Mouse (Mus musculus): Measurements from ENCODE around the gene Rnf43. TPM values are rescaled to one million over a fixed set of nuclear protein-coding genes. Genes with fewer than 3 reads are reported as not detected.
A peak's percentile ranks its signal among the peaks of the same experiment; 100 is the strongest.

Gene Rnf43
- total RNA-seq, 1 experiment from 2014 or later = 0.27 TPM

DNA sequence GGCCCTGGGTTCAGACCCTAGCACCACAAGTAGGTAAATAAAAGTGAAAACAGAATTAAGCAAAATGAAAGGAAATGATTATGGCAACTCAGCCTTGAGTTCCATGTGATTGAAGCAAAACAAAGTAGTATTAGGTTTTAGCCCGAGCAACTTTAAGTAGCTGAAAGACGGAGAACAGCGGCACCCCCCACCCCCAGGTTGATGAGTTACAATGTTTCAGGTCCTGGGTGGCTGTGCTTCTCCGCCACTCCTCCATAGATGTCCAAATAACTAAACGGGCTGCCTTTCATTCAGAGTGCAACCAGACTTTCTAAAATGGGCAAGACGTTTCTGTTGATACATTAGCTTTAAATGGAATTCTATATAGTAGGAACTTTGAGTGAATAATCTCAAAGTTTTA is 13.1 kb downstream of the Rnf43 start:
- ATAC-seq (replicated peaks; ENCODE audit: low read depth, poor library complexity, severe bottlenecking) = no peak

DNA sequence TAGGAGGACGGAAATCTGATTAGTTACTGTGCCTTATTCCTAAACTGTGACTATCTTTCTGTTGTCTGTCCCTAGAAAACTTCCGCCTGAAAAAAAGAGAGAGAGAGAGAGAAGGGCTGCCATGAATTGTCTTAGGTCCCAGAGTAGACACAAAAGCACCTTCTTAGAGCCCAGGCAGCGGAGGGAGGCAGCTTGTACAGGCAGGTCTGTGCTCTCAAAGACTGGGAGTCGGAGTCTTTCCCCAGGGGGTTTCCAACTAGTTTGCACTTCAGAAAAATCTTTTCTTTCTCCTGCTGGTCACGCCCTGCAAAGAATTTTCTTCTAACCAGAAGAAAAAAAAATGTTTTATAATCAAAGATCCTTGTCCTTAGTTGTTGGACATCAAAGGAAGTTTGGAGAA is 15.2 kb downstream of the Rnf43 start:
- ATAC-seq (replicated peaks; ENCODE audit: low read depth, poor library complexity, severe bottlenecking) = no peak

GRCm38 (mm10) chr11:87678545-87678944 is 16.0 kb downstream of the Rnf43 start:
- no peak for ATAC-seq (replicated peaks; ENCODE audit: low read depth, poor library complexity, severe bottlenecking)

DNA sequence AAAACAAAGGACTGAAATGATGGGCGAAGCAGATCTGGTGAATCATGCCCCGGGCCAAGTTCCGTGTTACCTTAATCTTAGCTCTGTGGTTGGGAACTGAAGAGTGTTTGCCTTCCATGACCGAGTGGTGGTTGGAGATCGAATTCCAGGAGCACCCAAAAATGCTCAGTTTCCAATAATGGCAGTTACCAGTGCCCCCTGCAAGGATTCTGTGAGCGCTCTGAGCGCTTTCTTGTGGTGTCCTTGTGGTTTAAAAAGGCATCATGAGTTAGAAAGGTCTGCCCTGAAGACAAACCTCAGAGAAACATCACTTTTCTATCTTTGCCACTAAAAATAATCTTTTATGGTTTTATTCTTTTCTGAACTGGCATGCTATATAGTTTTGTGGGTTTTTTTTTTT is 16.5 kb downstream of the Rnf43 start:
- ATAC-seq (replicated peaks; ENCODE audit: low read depth, poor library complexity, severe bottlenecking) = 0 out of 2 replicates have a peak, but pooled peaks have one; percentile 45

GRCm38 (mm10) chr11:87680786-87681185 is 18.3 kb downstream of the Rnf43 start:
- ATAC-seq (replicated peaks; ENCODE audit: low read depth, poor library complexity, severe bottlenecking) = no peak

DNA sequence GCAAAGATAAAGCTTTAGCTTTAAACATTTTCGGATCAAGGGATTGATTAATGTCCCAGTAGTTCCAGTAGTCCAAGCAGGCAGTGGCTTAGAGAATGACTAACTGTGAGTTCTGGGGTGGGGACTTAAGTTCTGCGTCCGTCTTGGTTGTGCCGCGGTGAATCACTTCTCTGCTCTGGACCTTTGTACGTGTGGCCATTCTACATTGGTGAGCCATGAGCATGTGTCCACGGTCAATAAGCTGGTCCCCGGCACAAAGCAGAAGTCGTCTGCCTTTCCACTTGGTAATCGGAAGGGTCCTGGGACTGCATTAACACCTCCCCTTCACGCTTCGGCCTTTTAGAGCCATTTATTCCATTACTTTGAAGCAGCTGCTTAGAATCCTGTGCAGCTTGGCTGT is 19.6 kb downstream of the Rnf43 start:
- no peak for ATAC-seq (replicated peaks; ENCODE audit: low read depth, poor library complexity, severe bottlenecking)

- ATAC-seq (replicated peaks; ENCODE audit: low read depth, poor library complexity, severe bottlenecking) = no peak
Measured at GRCm38 (mm10) chr11:87682838-87683571, 20.5 kb downstream of the Rnf43 start.

GRCm38 (mm10) chr11:87686407-87686806 is 23.9 kb downstream of the Rnf43 start:
- 0 out of 2 replicates have a peak, but pooled peaks have one; percentile 34 for ATAC-seq (replicated peaks; ENCODE audit: low read depth, poor library complexity, severe bottlenecking)

GRCm38 (mm10) chr11:87687246-87688225 is 25.0 kb downstream of the Rnf43 start:
- no peak for ATAC-seq (replicated peaks; ENCODE audit: low read depth, poor library complexity, severe bottlenecking)

DNA sequence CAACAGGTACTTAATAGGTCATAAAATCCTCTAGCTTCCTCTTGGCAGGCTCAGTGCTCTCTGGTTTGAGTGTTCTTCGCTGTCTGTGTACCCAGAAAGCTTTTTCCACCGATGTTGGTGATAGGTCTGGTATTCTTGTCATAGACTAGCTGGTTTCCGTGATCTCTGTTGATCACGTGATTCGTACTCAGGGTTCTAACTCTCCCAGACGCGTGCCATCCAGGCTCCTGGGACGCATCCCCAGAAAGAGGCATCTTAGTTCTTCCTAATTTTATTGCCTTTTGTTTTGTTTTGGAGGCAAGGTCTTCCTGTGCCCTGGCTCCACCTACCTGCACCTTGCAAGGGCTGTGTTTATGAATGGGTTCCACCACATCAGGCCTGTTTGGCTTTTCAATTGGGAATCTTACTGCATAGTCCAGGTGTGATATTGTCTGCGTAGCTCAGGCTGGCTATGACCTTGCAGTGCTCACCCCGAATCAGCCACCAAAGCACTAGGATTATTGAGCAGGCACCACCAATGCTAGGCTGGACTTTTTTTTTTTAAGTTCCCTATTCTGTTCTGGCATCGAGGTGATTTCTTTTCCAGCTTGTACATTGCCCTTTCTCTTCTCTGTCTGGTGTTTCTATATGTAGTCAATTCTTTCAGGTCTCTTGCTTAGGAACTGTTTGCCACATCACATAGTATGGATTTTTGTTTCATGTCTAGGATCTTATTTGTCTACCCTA is 26.1 kb downstream of the Rnf43 start:
- ATAC-seq (replicated peaks; ENCODE audit: low read depth, poor library complexity, severe bottlenecking) = no peak

- no peak for ATAC-seq (replicated peaks; ENCODE audit: low read depth, poor library complexity, severe bottlenecking)
Measured at GRCm38 (mm10) chr11:87689402-87689808, 26.9 kb downstream of the Rnf43 start.

DNA sequence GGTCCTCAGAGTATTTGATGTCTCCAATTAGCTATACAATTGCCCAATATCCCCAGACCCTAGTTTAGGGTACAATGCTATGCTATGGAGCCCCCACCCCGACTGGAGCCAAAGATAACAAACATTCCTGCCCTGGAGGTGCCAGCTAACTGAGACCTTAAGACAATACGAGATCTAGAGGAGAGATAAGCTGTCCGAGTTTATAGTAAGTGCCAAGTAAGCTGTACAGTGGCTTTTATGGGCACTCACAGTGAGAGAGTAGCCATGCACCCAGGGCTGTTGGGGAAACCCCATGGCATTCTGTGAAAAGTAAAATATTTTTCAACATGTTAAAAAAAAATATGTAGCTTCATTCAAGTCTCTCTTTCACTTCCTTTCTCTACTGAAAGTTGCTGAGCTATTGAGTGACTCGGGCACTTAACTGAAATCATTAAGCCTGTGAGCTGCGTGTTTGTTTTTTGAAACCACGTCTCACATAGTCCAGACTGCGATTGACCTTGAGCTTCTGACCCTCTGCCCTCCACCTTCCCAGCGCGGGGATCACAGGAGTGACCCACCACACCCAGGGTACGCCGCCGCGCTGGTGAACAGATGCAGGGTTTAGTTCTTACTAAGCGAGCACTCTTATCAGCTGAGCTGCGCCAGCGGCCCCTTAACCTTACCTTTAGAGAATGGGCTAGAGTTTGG is 27.7 kb downstream of the Rnf43 start:
- no peak; the same call in 1 of the 2 replicates for ATAC-seq (replicated peaks; ENCODE audit: low read depth, poor library complexity, severe bottlenecking)

- no peak for ATAC-seq (replicated peaks; ENCODE audit: low read depth, poor library complexity, severe bottlenecking)
Measured at GRCm38 (mm10) chr11:87697131-87697682, 34.7 kb downstream of the Rnf43 start.

- no peak for ATAC-seq (replicated peaks; ENCODE audit: low read depth, poor library complexity, severe bottlenecking)
Measured at GRCm38 (mm10) chr11:87698126-87698525, 35.6 kb downstream of the Rnf43 start.

GRCm38 (mm10) chr11:87701108-87701507 is 38.6 kb downstream of the Rnf43 start:
- ATAC-seq (replicated peaks; ENCODE audit: low read depth, poor library complexity, severe bottlenecking) = no peak

DNA sequence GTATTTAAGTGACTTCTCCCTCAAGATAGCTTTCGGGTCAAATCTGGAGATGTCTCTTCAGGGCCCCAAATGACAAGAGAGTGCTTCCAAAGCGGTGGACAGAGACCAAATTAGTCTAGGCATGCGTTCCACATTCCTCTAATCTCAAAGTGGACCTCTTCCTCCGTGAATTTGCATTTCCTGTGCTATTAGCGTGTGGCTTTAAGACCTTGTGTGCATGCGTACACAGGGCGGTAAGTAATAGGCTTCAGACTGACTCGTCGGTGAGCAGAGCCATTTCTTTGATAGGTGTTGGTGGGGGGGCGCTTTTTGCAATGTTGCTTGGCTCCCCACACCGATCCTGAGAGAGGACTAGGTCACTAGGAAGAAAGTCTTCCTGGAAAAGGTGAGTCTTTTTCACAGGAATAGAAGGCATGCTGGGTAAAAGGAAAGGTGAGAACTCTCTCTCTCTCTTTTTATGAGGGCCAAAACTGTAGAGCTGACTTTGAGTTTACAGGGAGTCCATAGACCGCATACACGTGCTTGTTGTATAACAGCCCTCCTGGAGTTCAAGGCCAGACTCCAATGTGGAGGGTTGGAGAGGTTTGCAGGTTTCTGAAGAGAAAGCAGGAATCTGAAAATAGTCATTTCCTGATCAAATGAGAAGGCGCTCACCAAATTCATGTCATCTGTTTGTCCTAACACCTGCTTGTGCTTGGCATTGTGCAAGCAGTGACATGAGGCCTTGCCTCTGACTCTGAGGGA is 39.5 kb downstream of the Rnf43 start:
- peak; percentile 67 for ATAC-seq (replicated peaks; ENCODE audit: low read depth, poor library complexity, severe bottlenecking)

DNA sequence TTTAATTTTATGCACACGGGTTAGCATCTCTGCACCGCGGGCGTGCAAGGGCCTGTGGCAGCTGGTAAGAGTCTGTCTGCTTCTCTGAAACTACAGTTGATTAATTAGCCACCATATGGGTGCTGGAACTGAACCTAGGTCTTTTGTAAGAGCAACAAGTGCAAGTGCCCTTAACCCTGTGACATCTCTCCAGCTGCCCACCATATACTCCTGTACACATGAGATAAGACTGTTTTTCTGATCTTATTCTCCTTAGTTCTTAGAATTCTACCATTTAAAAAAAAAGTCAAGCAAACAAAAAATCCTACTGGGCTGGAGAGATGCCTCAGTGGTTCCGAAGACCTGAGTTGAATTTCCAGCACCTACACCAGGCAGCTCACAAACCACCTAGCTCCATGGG is 41.1 kb downstream of the Rnf43 start:
- no peak for ATAC-seq (replicated peaks; ENCODE audit: low read depth, poor library complexity, severe bottlenecking)

- no peak for ATAC-seq (replicated peaks; ENCODE audit: low read depth, poor library complexity, severe bottlenecking)
Measured at GRCm38 (mm10) chr11:87704289-87704688, 41.8 kb downstream of the Rnf43 start.

DNA sequence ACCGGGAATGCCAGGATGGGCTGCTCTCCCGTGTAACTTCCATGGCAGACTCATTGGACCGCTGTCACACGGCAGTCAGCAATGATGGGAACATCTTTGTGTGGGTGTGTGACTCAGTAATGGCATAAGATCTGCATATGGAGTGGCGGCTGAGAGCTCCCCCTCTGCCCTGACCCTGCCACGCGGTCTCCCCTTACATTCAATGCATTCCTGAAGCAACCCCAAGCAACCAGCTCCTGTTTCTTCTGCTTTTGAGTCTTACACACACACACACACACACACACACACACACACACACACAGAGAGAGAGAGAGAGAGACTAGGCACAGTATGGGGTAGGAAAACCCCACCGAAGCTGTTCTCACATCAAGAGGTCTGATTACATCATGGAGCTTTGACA is 45.0 kb downstream of the Rnf43 start:
- ATAC-seq (replicated peaks; ENCODE audit: low read depth, poor library complexity, severe bottlenecking) = no peak

Data from common myeloid progenitor, adult 5-6 weeks (primary cell).